Mouse (Mus musculus) ovary, postnatal 10 days (tissue): ENCODE results near the gene Acap3.
A peak's percentile ranks its signal among the peaks of the same experiment; 100 is the strongest.

ENCODE experiments used
- DNase-seq: peaks from one replicate; pipeline ENCODE4 v3.0.0; 2022; ENCODE audit warnings: low spot score

Acap3 gene

DNA sequence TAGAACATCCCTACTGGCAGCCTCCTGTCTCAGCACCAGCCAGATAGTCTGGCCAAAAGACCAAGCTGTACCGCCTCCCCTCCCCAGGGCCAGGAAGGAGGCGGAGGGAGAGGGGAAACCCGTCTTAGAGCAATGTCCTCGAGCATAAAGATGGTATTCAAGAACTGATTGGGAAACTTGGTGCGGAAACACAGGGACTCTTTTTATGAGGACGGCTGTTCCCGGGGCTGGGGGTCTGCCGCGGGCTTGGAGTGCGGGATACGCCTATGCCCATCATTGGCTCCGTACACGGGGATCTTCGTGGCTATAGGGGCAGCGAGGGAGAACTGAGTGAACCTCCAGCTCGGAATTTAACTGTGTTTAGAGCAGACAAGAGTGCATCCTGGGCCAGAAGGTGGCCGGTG, 51.4 kb downstream of the Acap3 start:
- no peak for DNase-seq

DNA sequence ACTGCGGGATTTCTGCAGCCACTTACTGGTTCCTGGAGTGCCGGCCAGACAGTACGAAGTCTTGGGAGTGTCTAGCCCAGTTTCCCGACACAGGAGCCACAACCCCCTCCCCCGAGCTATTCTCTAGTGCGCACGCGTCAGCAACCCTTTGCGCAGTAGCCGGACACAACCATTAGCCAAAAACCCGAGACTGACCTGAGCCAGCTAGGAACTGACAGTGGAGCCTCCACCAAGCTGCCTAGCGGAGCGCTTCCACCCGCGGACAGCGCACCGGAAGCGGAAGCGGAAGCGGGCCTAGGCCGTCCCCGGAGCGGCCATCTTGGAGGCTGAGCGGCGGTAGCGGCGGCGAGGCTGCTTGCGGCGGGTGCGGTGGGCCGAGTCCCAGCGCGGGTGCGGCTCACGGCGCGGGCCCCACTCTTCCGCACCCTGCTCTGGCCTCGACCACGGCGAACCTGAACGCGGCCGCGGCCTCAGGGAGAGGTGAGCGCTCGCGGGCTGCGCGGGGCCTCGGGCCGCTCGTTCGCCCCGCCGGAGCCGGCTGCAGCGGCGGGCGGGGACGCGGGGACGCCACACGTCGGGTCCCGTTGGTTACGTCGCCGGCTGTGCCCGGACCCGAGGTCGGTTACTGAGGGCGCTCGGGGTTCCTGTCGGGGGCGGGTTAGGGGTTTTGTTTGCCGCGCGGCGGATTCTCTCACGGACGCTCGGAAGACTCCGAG, 52.1 kb downstream of the Acap3 start, which contains the start of gene Ube2j2:
Ube2j2 (plus strand) TSS at position 298 of the 716 bp plus-strand sequence.
- DNase-seq: peak; percentile 94

DNA sequence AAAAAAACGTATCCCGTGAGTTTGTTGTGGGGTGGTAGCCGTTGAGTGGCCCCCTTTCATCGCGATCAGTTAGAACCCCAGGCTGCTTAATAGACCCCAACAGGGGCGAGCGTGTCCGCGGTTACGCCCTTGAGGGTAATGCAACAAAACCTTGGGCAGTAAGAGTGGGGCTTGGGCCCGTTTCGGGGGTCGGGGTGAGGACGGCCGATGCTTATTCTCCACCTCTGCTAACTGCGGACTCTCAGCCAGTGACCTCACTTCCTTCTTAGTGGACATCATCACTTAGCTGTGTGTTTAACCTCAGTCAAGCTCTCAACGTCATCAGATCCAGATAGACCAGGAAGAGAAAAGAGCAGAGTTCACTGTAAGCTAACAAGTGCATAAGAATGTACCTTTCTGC, 52.6 kb downstream of the Acap3 start:
- DNase-seq: no peak

DNA sequence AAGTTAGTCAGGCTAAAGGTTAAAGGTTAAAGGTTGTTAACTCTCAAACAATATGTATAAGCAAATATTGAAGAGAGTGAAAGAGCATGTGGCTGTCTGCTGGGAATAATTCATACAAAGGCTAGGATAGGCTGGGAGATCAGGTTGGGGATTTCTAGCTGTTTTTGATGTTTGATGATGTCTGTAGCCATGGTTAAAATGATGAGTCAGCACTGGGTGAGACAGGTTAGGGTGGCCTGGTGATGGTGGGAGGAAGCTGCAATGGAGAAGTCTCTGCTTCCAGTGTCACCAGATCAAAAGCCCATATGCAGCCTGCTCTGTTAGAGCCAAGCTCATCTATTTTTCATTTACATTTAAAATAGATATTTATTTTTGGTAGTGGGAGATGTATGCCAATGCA, 55.5 kb downstream of the Acap3 start:
- DNase-seq: no peak

DNA sequence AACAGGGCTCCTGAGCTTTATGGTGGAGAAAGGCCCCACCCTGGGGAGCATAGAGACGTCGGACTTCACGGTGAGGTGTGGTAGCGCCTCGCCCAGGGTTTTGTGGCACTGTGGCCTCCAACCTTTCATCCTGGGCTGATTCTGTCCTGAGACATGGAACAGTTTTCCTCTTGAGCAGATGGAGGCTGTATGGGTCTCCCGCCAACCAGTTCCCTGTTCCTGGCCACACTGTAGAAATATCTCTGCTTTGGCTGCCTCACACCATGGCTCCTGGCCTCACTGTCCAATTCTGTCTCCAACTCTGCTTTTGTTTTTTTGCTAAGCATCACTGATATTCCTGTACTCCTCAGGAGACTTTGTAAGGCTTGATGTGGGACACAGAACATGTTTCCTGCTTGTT, 63.9 kb downstream of the Acap3 start:
- no peak for DNase-seq
